Mouse (Mus musculus): ENCODE data around the gene Tcp1. TPM values are rescaled to one million over a fixed set of nuclear protein-coding genes. Genes with fewer than 3 reads are reported as not detected.
"Not testable (repeated sequence)": the region's sequence is repeated elsewhere in the genome, so short reads cannot be mapped to it uniquely, and the experiment has no call there.

Gene Tcp1
- polyA plus RNA-seq, 1 experiment from 2014 or later: 549 TPM

DNA sequence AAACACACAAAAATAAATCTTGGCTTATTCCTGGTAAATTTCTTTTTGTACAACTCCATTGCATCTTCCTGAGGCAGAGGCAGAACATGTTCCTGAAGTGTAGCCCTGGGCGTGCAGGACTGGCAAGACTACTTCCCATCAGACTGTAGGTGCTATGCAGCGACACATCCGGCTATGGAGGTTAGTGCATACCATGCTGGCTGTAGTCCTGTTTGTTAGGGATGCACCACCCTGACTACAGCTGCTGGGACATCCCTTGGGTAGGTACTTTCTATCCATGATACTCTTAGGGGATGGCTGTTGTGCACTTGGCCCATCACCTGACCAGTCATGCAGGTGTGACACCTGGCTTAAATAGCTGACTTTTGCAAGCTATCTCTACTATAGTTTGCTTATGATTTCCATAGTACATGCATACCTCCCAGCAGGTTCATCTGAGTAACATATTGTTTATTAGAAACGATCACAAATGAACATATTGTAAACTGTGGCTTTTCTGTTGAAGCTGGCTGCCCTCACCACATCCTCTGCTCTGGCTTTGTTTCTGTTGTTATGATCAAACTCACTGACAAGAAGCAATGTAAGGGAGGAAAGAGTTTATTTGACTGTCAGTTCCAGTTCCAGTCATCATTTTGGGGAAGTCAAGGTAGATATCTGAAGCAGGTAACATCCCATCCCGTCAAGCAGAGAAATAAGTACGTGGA is 27.1 kb downstream of the Tcp1 start:
- Histone ChIP-seq H3K36me3 (ENCODE audit: control insufficient read depth, insufficient read depth, low read length) (peaks cover 14% of the 10 kb centered on the region; the same call in 1 of the 2 replicates), H3K4me3 (ENCODE audit: low read depth, low read length) (no peak overlapping the region), H3K4me1 (replicated peaks; ENCODE audit: control insufficient read depth, insufficient read depth, low read length) (peaks cover 3% of the 10 kb centered on the region), H3K4me2 (no peak overlapping the region), H3K9ac (ENCODE audit: low read depth, low read length) (no peak overlapping the region), H3K9me3 (ENCODE audit: control insufficient read depth, low read length) (no peaks in the 10 kb centered on the region), H3K27me3 (replicated peaks; ENCODE audit: control insufficient read depth, insufficient read depth, low read length) (no peaks in the 10 kb centered on the region), H3K27ac (ENCODE audit: low read depth, low read length) (no peak overlapping the region)
- WGBS: 89% methylated on average over 6 of the region's 6 CpGs
- DNase-seq (ENCODE audit: low spot score): no peak
- ATAC-seq (replicated peaks; ENCODE audit: low FRiP score): no peak

DNA sequence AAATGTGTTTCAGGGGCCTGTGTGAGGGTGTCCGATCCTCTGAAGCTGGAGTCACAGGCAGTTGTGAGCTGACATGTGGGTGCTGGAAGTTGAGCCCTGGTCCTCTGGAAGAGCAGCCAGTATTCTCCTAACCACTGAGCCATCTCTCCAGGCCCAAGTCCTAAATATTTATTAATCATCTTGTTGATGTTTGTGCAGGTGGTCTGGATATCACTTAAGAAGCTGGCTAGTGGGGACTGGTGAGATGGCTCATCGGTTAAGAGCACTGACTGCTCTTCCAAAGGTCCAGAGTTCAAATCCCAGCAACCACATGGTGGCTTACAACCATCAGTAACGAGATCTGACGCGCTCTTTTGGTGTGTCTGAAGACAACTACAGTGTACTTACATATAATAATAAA is 34.2 kb downstream of the Tcp1 start:
- 90% methylated on average over 5 of the region's 5 CpGs for WGBS
- H3K36me3 ChIP-seq (ENCODE audit: control insufficient read depth, insufficient read depth, low read length): peaks cover 18% of the 10 kb centered on the region

GRCm38 (mm10) chr17:12956664-12957063 is 41.2 kb downstream of the Tcp1 start:
- WGBS: 90% methylated on average over 8 of the region's 8 CpGs
- peaks cover 9% of the 10 kb centered on the region for H3K4me1 ChIP-seq (replicated peaks; ENCODE audit: control insufficient read depth, insufficient read depth, low read length)
- DNase-seq (ENCODE audit: low spot score): no peak
- ATAC-seq (replicated peaks; ENCODE audit: low FRiP score): no peak
- H3K4me2 ChIP-seq: no peak overlapping the region
- H3K4me3 ChIP-seq (ENCODE audit: low read depth, low read length): no peak overlapping the region
- no peaks in the 10 kb centered on the region for H3K9me3 ChIP-seq (ENCODE audit: control insufficient read depth, low read length)
- no peaks in the 10 kb centered on the region for H3K27me3 ChIP-seq (replicated peaks; ENCODE audit: control insufficient read depth, insufficient read depth, low read length)
- no peak overlapping the region for H3K27ac ChIP-seq (ENCODE audit: low read depth, low read length)
- H3K9ac ChIP-seq (ENCODE audit: low read depth, low read length): no peak overlapping the region
- H3K36me3 ChIP-seq (ENCODE audit: control insufficient read depth, insufficient read depth, low read length): peaks cover 9% of the 10 kb centered on the region; the same call in 1 of the 2 replicates

More for the DNA sequence above, 34.2 kb downstream of the Tcp1 start:
- Histone ChIP-seq H3K4me1 (replicated peaks; ENCODE audit: control insufficient read depth, insufficient read depth, low read length) (no peaks in the 10 kb centered on the region), H3K4me3 (ENCODE audit: low read depth, low read length) (no peak overlapping the region), H3K4me2 (no peak overlapping the region), H3K27me3 (replicated peaks; ENCODE audit: control insufficient read depth, insufficient read depth, low read length) (no peaks in the 10 kb centered on the region), H3K9ac (ENCODE audit: low read depth, low read length) (no peak overlapping the region), H3K9me3 (ENCODE audit: control insufficient read depth, low read length) (no peaks in the 10 kb centered on the region), H3K27ac (ENCODE audit: low read depth, low read length) (no peak overlapping the region)
- no peak for ATAC-seq (replicated peaks; ENCODE audit: low FRiP score)
- no peak for DNase-seq (ENCODE audit: low spot score)

- WGBS: 40% methylated on average over 1 of the region's 2 CpGs
- H3K36me3 ChIP-seq (ENCODE audit: control insufficient read depth, insufficient read depth, low read length); H3K4me1 ChIP-seq (replicated peaks; ENCODE audit: control insufficient read depth, insufficient read depth, low read length); H3K9ac ChIP-seq (ENCODE audit: low read depth, low read length); H3K4me3 ChIP-seq (ENCODE audit: low read depth, low read length); DNase-seq (ENCODE audit: low spot score); H3K27me3 ChIP-seq (replicated peaks; ENCODE audit: control insufficient read depth, insufficient read depth, low read length); H3K27ac ChIP-seq (ENCODE audit: low read depth, low read length); H3K9me3 ChIP-seq (ENCODE audit: control insufficient read depth, low read length); ATAC-seq (replicated peaks; ENCODE audit: low FRiP score): not testable (repeated sequence)
- peak overlapping the region; percentile 39 for H3K4me2 ChIP-seq
These were observed 43.9 kb downstream of the Tcp1 start for GRCm38 (mm10) chr17:12959377-12959776.

DNA sequence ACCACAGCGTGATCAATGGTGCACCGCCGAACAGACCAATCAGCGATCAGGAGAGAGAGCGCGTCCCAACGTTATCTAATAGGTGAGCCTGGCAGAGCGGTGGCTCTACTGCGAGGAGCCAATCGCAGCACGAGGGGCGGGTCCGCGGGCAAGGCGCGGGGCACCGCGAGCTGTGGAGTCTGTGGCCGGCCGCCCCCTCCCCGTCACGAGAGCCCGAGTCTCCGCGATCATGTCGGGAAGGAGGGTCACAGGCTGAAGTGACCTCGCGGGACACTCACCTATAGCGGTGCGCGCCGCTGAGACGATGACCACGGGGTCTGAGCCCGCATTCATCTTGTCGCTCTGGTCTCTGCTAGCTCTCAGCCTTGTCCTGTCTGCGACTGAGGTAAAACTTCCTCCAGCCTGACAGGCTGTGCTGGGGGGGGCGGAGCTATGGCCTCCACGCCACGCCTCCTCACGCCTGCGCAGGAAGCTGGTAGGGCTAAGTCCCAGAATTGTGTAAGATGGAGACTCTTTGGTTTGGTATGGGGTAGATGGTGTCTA is 44.9 kb downstream of the Tcp1 start, which contains the start of gene Acat2:
Gene Acat2, minus strand, starts transcription at position 417 of the 543 bp plus-strand sequence.
- Histone ChIP-seq H3K36me3 (ENCODE audit: control insufficient read depth, insufficient read depth, low read length) (peaks cover 4% of the 10 kb centered on the region; the same call in 1 of the 2 replicates), H3K4me1 (replicated peaks; ENCODE audit: control insufficient read depth, insufficient read depth, low read length) (peaks cover 9% of the 10 kb centered on the region), H3K4me2 (peak within 1 kb of the TSS; percentile 90), H3K4me3 (ENCODE audit: low read depth, low read length) (peak within 1 kb of the TSS; percentile 78), H3K27ac (ENCODE audit: low read depth, low read length) (peak within 1 kb of the TSS; percentile 77), H3K9ac (ENCODE audit: low read depth, low read length) (peak within 1 kb of the TSS; percentile 73), H3K27me3 (replicated peaks; ENCODE audit: control insufficient read depth, insufficient read depth, low read length) (no peaks in the 10 kb centered on the region), H3K9me3 (ENCODE audit: control insufficient read depth, low read length) (no peaks in the 10 kb centered on the region)
- under 1% methylated on average over 42 of the region's 42 CpGs for WGBS
- DNase-seq (ENCODE audit: low spot score): peak; percentile 92
- ATAC-seq (replicated peaks; ENCODE audit: low FRiP score): peak; percentile 98

- no peaks in the 10 kb centered on the region for H3K27me3 ChIP-seq (replicated peaks; ENCODE audit: control insufficient read depth, insufficient read depth, low read length)
- H3K9me3 ChIP-seq (ENCODE audit: control insufficient read depth, low read length): no peaks in the 10 kb centered on the region
- no peak overlapping the region for H3K9ac ChIP-seq (ENCODE audit: low read depth, low read length)
- H3K36me3 ChIP-seq (ENCODE audit: control insufficient read depth, insufficient read depth, low read length): peaks cover 4% of the 10 kb centered on the region
- H3K4me2 ChIP-seq: no peak overlapping the region
- H3K4me3 ChIP-seq (ENCODE audit: low read depth, low read length): no peak overlapping the region
- H3K4me1 ChIP-seq (replicated peaks; ENCODE audit: control insufficient read depth, insufficient read depth, low read length): peaks cover 9% of the 10 kb centered on the region
- no peak overlapping the region for H3K27ac ChIP-seq (ENCODE audit: low read depth, low read length)
- DNase-seq (ENCODE audit: low spot score) (no peak), ATAC-seq (replicated peaks; ENCODE audit: low FRiP score) (no peak)
- 76% methylated on average over 3 of the region's 3 CpGs for WGBS
These were observed 48.0 kb downstream of the Tcp1 start for GRCm38 (mm10) chr17:12963476-12963875.

DNA sequence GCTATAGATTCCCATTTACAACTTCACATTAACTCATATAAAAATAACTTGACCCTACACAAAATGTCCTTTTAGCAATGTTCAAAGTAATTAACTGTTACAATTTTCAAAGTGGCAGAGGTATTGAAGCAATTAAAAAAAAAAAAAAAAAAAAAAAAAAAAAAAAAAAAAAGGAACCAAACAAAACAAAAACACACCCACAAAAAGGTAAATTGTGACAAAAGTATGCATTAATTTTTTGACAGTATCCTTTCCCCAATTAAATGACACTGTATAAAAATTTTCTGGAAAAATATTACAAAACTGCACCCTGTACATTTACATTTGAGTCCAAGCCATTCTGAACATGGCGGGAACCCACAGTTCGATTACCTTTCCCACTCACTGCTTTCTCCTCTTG is 51.7 kb downstream of the Tcp1 start:
- Histone ChIP-seq H3K4me1 (replicated peaks; ENCODE audit: control insufficient read depth, insufficient read depth, low read length) (no peaks in the 10 kb centered on the region), H3K9me3 (ENCODE audit: control insufficient read depth, low read length) (no peaks in the 10 kb centered on the region), H3K9ac (ENCODE audit: low read depth, low read length) (no peak overlapping the region), H3K27me3 (replicated peaks; ENCODE audit: control insufficient read depth, insufficient read depth, low read length) (no peaks in the 10 kb centered on the region), H3K27ac (ENCODE audit: low read depth, low read length) (no peak overlapping the region), H3K4me3 (ENCODE audit: low read depth, low read length) (no peak overlapping the region), H3K4me2 (no peak overlapping the region), H3K36me3 (ENCODE audit: control insufficient read depth, insufficient read depth, low read length) (peaks cover 7% of the 10 kb centered on the region)
- DNase-seq (ENCODE audit: low spot score): no peak
- whole genome bisulfite sequencing: 97% methylated on average over 2 of the region's 2 CpGs
- no peak for ATAC-seq (replicated peaks; ENCODE audit: low FRiP score)

- 87% methylated on average over 2 of the region's 2 CpGs for WGBS
- Histone ChIP-seq H3K4me3 (ENCODE audit: low read depth, low read length) (no peak overlapping the region), H3K4me1 (replicated peaks; ENCODE audit: control insufficient read depth, insufficient read depth, low read length) (no peaks in the 10 kb centered on the region), H3K27me3 (replicated peaks; ENCODE audit: control insufficient read depth, insufficient read depth, low read length) (no peaks in the 10 kb centered on the region), H3K9ac (ENCODE audit: low read depth, low read length) (no peak overlapping the region), H3K27ac (ENCODE audit: low read depth, low read length) (no peak overlapping the region), H3K4me2 (no peak overlapping the region), H3K36me3 (ENCODE audit: control insufficient read depth, insufficient read depth, low read length) (peaks cover 13% of the 10 kb centered on the region), H3K9me3 (ENCODE audit: control insufficient read depth, low read length) (no peaks in the 10 kb centered on the region)
- DNase-seq (ENCODE audit: low spot score): no peak
- ATAC-seq (replicated peaks; ENCODE audit: low FRiP score): no peak
These were observed 58.4 kb downstream of the Tcp1 start for GRCm38 (mm10) chr17:12973851-12974250.
